Mouse (Mus musculus): ENCODE measurements around the gene P2ry10b.

- TF ChIP-seq CTCF (IDR thresholded peaks at IDR 0.05; ENCODE audit: low read depth) = no peak
- no peak for TF ChIP-seq EP300 (optimal IDR thresholded peaks at IDR 0.05)
Measured at GRCm38 (mm10) chrX:107116333-107116732, 32.4 kb upstream of the P2ry10b start.

Measured in stomach, postnatal 0 days (tissue).